Mouse (Mus musculus) layer of hippocampus, postnatal 14 days (tissue): ENCODE measurements around the gene Klhl1. TPM values are rescaled to one million over a fixed set of nuclear protein-coding genes. Genes with fewer than 3 reads are reported as not detected.
"Not testable (repeated sequence)": the region's sequence is repeated elsewhere in the genome, so short reads cannot be mapped to it uniquely, and the experiment has no call there.

Experiments
- DNase-seq, 2 experiments: peaks; one replicate each; pipeline ENCODE4 v3.0.0; 2021 to 2022; ENCODE audit warnings: low spot score in 2 of 2, mixed read lengths in 1 of 2
- long read RNA-seq, 2 experiments: library from polyadenylated mRNA; stranded (forward); transcript quantifications; one replicate each; pipeline ENCODE4 v2.0.0; 2021
- total RNA-seq, 2 experiments: library from RNA; stranded (reverse); gene quantifications; 2 replicates each; pipeline ENCODE4 v1.2.3; 2021

The Klhl1 gene
- under 1 TPM; 0.16 to 0.52 TPM for total RNA-seq
- long read RNA-seq, experiment 1, partial matches to known transcripts = 0 of 1 reads
- long read RNA-seq, experiment 1, other reads (novel, unspliced or antisense) = 1 of 1 reads
- long read RNA-seq, experiment 2, partial matches to known transcripts = 0 of 3 reads
- long read RNA-seq, experiment 2, other reads (novel, unspliced or antisense) = 3 of 3 reads

- DNase-seq = peak; percentile 3 to 9
These were observed at the start of gene Klhl1 for GRCm38 (mm10) chr14:96518954-96519682. Gene Klhl1, minus strand, starts transcription at chr14:96519102.

GRCm38 (mm10) chr14:96553668-96554067 lies 34.8 kb upstream of the Klhl1 start:
- DNase-seq = no peak

- DNase-seq = peak in 1 of 2 experiments; percentile 9
These were observed 550 bp downstream of the Klhl1 start for GRCm38 (mm10) chr14:96518151-96518953.

- DNase-seq = no peak
These were observed 1.2 kb downstream of the Klhl1 start for GRCm38 (mm10) chr14:96517727-96518126.

- no peak for DNase-seq
These were observed 19.0 kb downstream of the Klhl1 start for GRCm38 (mm10) chr14:96499936-96500335.

GRCm38 (mm10) chr14:96471812-96472211 lies 47.1 kb downstream of the Klhl1 start:
- no peak for DNase-seq

- no peak for DNase-seq
These were observed 47.6 kb downstream of the Klhl1 start for GRCm38 (mm10) chr14:96471336-96471735.

GRCm38 (mm10) chr14:96461756-96462155 lies 57.1 kb downstream of the Klhl1 start:
- DNase-seq = peak; percentile 26 to 78

GRCm38 (mm10) chr14:96392032-96392737 lies 126.7 kb downstream of the Klhl1 start:
- DNase-seq = no peak

- DNase-seq = no peak
These were observed 156.2 kb downstream of the Klhl1 start for GRCm38 (mm10) chr14:96362727-96363126.

- DNase-seq = peak in 1 of 2 experiments; percentile 41
These were observed 170.7 kb downstream of the Klhl1 start for GRCm38 (mm10) chr14:96348220-96348619.

GRCm38 (mm10) chr14:96331069-96331468 lies 187.8 kb downstream of the Klhl1 start:
- no peak for DNase-seq

- no peak for DNase-seq
These were observed 301.0 kb downstream of the Klhl1 start for GRCm38 (mm10) chr14:96217805-96218441.

GRCm38 (mm10) chr14:96194795-96195194 lies 324.1 kb downstream of the Klhl1 start:
- not testable (repeated sequence) for DNase-seq

GRCm38 (mm10) chr14:96174546-96174945 lies 344.4 kb downstream of the Klhl1 start:
- DNase-seq = no peak

GRCm38 (mm10) chr14:96143137-96143536 lies 375.8 kb downstream of the Klhl1 start:
- no peak for DNase-seq

- DNase-seq = peak in 1 of 2 experiments; percentile 15
These were observed 378.7 kb downstream of the Klhl1 start for GRCm38 (mm10) chr14:96140246-96140645.

- DNase-seq = no peak
These were observed 411.5 kb downstream of the Klhl1 start for GRCm38 (mm10) chr14:96107396-96107795.

- no peak for DNase-seq
These were observed 437.2 kb downstream of the Klhl1 start for GRCm38 (mm10) chr14:96081681-96082207.

GRCm38 (mm10) chr14:96065884-96066283 lies 453.0 kb downstream of the Klhl1 start:
- no peak for DNase-seq
